Mouse (Mus musculus) forebrain, embryonic 16.5 days (tissue): ENCODE results near the gene Zc2hc1c. TPM values are rescaled to one million over a fixed set of nuclear protein-coding genes. Genes with fewer than 3 reads are reported as not detected.

Experiments used
- ATAC-seq: fragments of 200-750 bp; cut with Nextera tagmentation; 2 replicates; pipeline ENCODE4 v1.8.0; 2017; ENCODE audit warnings: mild to moderate bottlenecking, moderate library complexity
- H3K27ac ChIP-seq: fragments of 300-500 bp; sonication (generic); 2 replicates; pipeline ENCODE4 v1.5.1; 2014; ENCODE audit warnings: low read length, control low read depth
- H3K27me3 ChIP-seq: fragments of 300-500 bp; sonication (generic); replicated peaks from 2 replicates; pipeline ENCODE4 v1.6.1; 2014; ENCODE audit warnings: low read length; ENCODE audit not compliant: control insufficient read depth, insufficient read depth
- H3K36me3 ChIP-seq: fragments of 300-500 bp; sonication (generic); 2 replicates; pipeline ENCODE4 v1.6.1; 2014; ENCODE audit not compliant: control insufficient read depth, insufficient read depth
- H3K4me1 ChIP-seq: fragments of 300-500 bp; sonication (generic); replicated peaks from 2 replicates; pipeline ENCODE4 v1.6.1; 2014; ENCODE audit warnings: low read length; ENCODE audit not compliant: control insufficient read depth, insufficient read depth
- H3K4me2 ChIP-seq: fragments of 300-500 bp; sonication (generic); 2 replicates; pipeline ENCODE4 v1.6.1; 2014; ENCODE audit warnings: mild to moderate bottlenecking, low read length, control low read depth
- H3K4me3 ChIP-seq: fragments of 300-500 bp; sonication (generic); replicated peaks from 2 replicates; pipeline ENCODE4 v1.5.1; 2014; ENCODE audit warnings: mild to moderate bottlenecking, low read length, control low read depth
- H3K9ac ChIP-seq: fragments of 300-500 bp; sonication (generic); replicated peaks from 2 replicates; pipeline ENCODE4 v1.6.1; 2014; ENCODE audit warnings: low read depth, low read length, control low read depth
- H3K9me3 ChIP-seq: fragments of 300-500 bp; sonication (generic); 2 replicates; pipeline ENCODE4 v1.6.1; 2016; ENCODE audit warnings: low read length; ENCODE audit not compliant: control insufficient read depth
- WGBS: fragments of 180-500 bp; shearing (Covaris S2); extraction: QIAGEN DNeasy Blood & Tissue Kit; methylation state at CpG from one replicate; pipeline ENCODE4 v1.1.7; 2014; 5-methylcytosine and 5-hydroxymethylcytosine counted together
- polyA plus RNA-seq: library from polyadenylated mRNA; unstranded; fragments of >200 nt; fragmentation: Nextera tagmentation; extraction: Ambion mirVana; gene quantifications from 2 replicates; pipeline ENCODE4 v1.2.1, GENCODE M21; 2015

Gene Zc2hc1c
- polyA plus RNA-seq, 1 experiment from 2014 or later = 0.98 TPM

DNA sequence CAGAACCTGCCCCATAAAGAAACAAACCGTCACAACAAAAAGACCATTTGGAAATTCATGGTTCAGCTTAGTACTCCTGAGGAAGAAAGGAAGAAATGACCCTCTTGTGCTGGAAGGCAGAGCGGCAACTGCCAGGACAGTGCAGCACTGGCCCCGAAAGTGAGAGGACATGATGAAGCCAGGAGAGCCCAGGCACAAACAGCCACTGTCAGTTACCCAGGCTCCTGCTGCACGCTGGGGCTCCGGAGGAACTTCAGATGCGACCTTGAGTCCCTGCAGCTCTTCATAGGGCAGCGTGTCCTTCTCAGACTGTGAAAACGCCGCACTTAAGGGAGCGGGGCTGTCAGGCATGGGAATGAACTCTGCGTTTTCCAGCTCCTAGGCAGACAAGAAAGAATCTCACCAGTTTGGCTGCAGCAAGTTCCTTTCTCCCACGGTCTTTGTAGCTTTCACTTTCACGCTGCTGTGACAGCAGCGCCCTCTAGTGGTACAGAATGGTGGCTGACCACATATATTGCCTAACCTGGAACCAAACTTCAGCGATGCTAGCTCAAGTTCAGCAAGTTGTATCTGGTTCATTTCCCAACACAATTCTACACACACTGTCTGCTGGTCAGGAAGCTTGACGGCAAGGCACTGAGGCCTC, 17.0 kb downstream of the Zc2hc1c start:
- Histone ChIP-seq H3K36me3 (peaks cover 39% of the 10 kb centered on the region), H3K9ac (no peak overlapping the region), H3K27ac (no peak overlapping the region), H3K9me3 (no peaks in the 10 kb centered on the region), H3K4me3 (no peak overlapping the region), H3K4me1 (no peaks in the 10 kb centered on the region), H3K27me3 (no peaks in the 10 kb centered on the region), H3K4me2 (no peak overlapping the region)
- 46% methylated on average over 16 of the region's 16 CpGs for WGBS
- ATAC-seq = peak; percentile 72; the same call in 1 of the 2 replicates

DNA sequence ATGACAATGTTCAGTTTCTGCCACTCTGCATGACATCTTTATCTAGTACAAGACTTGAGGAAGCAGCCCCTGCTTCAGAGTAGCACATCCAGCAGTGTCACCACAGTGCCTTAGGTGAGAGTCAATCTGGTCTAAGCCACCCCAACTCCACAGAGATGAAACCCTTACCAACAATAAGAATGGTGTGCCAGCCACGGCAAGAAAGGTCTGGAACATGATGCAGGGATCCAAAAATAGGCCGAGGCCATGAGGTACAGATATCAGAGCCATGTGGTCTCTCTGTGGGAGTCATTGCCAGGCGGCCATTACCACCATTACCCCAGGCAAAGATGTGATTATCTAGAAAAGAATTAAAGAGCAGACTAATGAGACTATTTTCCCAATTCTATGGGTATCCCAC, 20.3 kb downstream of the Zc2hc1c start:
- H3K27me3 ChIP-seq = no peaks in the 10 kb centered on the region
- WGBS = 57% methylated on average over 3 of the region's 3 CpGs
- ATAC-seq = no peak

DNA sequence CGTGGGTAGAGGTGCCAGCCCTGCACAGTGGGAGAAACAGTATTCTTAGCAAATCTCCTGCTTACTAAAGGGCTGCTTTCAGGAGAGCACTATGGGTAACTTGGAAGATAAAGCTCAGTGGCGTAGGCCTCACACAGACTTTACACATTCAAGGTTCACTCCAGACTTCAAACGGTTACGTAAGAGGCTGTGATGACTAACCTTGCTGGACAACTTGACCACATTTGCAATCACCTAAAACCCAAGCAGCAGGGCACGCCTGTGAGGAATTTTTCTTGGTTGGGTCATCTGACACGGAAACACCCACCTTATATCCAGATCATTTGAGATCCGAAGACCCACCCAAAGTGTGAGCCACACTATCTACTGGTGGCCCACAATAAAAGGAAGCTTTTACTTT, 41.8 kb downstream of the Zc2hc1c start:
- no peaks in the 10 kb centered on the region for H3K9me3 ChIP-seq
- no peaks in the 10 kb centered on the region for H3K27me3 ChIP-seq
- ATAC-seq = no peak
- no peak overlapping the region for H3K4me2 ChIP-seq
- no peaks in the 10 kb centered on the region for H3K4me1 ChIP-seq
- H3K27ac ChIP-seq = no peak overlapping the region
- WGBS = 89% methylated on average over 7 of the region's 7 CpGs
- H3K9ac ChIP-seq = no peak overlapping the region
- no peak overlapping the region for H3K4me3 ChIP-seq
- H3K36me3 ChIP-seq = peaks cover 24% of the 10 kb centered on the region

More for the DNA sequence above, 20.3 kb downstream of the Zc2hc1c start:
- Histone ChIP-seq H3K4me2 (no peak overlapping the region), H3K4me1 (no peaks in the 10 kb centered on the region), H3K9ac (no peak overlapping the region), H3K36me3 (peaks cover 35% of the 10 kb centered on the region), H3K4me3 (no peak overlapping the region), H3K9me3 (no peaks in the 10 kb centered on the region), H3K27ac (no peak overlapping the region)

DNA sequence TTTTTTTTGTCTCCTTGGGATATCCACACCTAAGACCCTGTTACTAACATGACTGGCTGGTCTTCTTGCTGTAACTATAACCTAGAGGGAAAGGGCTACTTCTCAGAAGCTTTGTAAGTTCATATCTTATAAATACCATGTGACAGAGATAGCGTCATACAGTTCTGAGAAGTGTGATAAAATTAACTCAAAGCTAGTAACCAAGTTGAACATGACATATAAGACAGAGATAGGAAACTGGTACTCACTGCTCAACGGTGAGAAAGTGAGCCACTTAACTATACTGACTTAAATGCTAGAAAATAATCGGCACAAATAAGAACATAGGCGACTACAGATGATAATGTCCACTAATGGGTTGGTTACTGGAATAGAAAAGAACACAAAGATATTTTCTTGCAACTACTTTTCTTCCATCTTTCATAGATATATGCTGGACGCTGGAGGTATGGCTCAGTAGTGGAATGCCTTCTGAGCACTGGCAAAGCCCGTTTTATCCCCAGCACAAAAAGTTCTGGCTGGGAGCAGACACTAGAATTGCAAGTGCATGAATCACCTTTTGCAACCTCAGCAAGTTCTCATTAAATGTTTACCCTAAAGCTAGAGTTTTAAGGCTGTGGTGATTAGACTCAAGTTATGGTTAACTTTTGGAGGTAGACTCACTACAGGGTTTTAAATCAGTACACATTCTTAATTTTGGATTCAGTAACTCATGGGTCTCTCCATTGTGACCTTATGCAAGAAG, 49.3 kb downstream of the Zc2hc1c start:
- Histone ChIP-seq H3K4me2 (peak overlapping the region; percentile 54; the same call in 1 of the 2 replicates), H3K27me3 (no peaks in the 10 kb centered on the region), H3K36me3 (peaks cover 9% of the 10 kb centered on the region), H3K9ac (no peak overlapping the region), H3K27ac (no peak overlapping the region), H3K4me3 (no peak overlapping the region), H3K4me1 (peaks cover 12% of the 10 kb centered on the region), H3K9me3 (no peaks in the 10 kb centered on the region)
- no peak for ATAC-seq
- WGBS = 82% methylated on average over 6 of the region's 6 CpGs

DNA sequence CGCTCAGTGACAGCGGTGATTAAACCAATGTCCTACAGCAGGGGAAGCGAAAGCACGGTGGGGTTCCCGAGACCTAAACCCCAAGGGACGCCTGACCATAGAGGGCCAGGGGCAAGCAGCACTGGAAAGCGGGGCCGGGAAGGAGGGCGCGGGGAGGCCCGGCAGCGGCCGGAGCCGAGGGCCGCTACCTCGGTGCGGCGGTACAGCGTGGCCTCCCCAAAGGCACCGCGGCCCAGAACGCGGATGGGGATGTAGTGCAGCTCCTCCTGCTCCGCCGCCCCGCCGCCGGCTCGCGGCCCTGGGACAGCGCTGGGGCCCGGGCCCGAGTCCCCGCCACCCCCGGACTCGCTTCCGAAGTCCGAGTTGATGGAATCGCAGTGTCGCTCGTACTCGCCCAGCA, 50.4 kb downstream of the Zc2hc1c start:
- WGBS = under 1% methylated on average over 39 of the region's 42 CpGs
- peak; percentile 63 for ATAC-seq
- Histone ChIP-seq H3K4me1 (peaks cover 12% of the 10 kb centered on the region), H3K9ac (peak overlapping the region; percentile 92), H3K27ac (peak overlapping the region; percentile 85), H3K4me3 (peak overlapping the region; percentile 97), H3K36me3 (peaks cover 7% of the 10 kb centered on the region), H3K9me3 (no peaks in the 10 kb centered on the region), H3K4me2 (peak overlapping the region; percentile 54), H3K27me3 (no peaks in the 10 kb centered on the region)

DNA sequence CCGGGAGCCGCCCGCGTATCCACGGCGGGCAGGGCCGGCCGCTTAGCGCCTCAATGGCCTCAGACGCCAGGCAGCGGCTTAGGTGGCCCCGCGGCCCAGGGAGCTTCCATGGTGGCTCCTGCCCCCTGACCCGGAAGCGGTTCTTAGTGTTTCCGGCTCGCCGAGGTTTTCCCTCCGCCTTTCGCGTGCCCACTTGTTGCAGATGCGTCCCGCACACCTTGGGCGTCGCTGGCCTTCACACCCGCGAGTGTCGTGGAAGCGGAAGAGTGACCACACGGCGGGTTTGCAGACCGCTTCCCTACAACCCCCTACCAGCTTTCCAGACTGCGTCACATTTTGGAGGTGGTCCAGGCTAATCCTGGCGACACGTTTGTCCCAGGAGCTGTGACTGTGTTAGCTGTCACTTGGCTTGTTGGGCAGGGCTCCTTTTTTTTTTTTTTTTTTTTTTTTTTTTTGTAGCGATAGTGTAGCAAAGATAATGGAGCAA, 50.9 kb downstream of the Zc2hc1c start, which contains the start of gene Nek9:
Gene Nek9 (minus strand): TSS at position 120 of the 487 bp plus-strand sequence.
- H3K4me2 ChIP-seq = peak within 1 kb of the TSS; percentile 54
- no peaks in the 10 kb centered on the region for H3K27me3 ChIP-seq
- peak within 1 kb of the TSS; percentile 85 for H3K27ac ChIP-seq
- peak; percentile 84 for ATAC-seq
- H3K9ac ChIP-seq = peak within 1 kb of the TSS; percentile 92
- H3K4me1 ChIP-seq = peaks cover 12% of the 10 kb centered on the region
- H3K4me3 ChIP-seq = peak within 1 kb of the TSS; percentile 97
- peaks cover 2% of the 10 kb centered on the region; the same call in 1 of the 2 replicates for H3K36me3 ChIP-seq
- H3K9me3 ChIP-seq = no peaks in the 10 kb centered on the region
- WGBS = under 1% methylated on average over 35 of the region's 36 CpGs

DNA sequence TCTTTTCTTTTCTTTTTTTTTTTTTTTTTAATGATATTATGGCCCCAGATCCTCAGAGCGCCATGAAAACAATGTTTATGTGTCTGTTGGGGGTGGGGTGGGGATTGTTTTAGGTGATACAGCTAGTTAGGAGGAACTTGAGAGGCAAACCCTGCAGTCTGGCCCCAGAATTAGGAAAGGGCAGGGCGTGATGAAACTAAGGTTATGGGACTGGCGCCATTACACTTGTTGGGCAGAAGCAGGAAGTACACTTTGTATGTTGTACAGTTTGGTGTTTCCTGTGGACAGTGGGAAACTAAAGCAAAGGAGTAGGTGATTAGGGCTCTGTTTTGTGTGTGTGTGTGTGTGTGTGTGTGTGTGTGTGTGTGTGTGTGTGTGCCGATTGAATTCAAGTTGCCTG, 51.6 kb downstream of the Zc2hc1c start:
- no peak for ATAC-seq
- peaks cover 12% of the 10 kb centered on the region for H3K4me1 ChIP-seq
- no peak overlapping the region for H3K9ac ChIP-seq
- H3K36me3 ChIP-seq = peaks cover 2% of the 10 kb centered on the region; the same call in 1 of the 2 replicates
- no peaks in the 10 kb centered on the region for H3K27me3 ChIP-seq
- 47% methylated on average over 4 of the region's 4 CpGs for WGBS
- H3K4me3 ChIP-seq = no peak overlapping the region
- no peak overlapping the region for H3K27ac ChIP-seq
- H3K9me3 ChIP-seq = no peaks in the 10 kb centered on the region
- peak overlapping the region; percentile 54 for H3K4me2 ChIP-seq

DNA sequence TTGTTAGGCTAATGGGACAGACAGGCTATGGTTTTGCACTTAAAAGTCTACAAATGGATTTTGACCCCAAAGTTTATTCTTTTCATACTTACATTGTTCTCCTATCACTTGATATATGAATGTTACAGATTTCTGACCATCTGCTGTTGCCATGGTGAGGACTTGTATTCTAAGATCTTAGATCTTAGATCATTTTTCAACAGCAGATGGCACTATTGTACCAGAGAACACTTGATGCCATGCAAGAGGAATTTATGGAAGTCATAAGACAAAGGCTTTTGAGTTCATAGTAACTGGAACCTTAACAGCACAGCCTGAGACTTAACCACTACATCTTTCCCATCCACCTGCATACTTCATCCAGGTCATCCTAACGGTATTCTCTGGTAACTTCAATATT, 52.7 kb downstream of the Zc2hc1c start:
- no peaks in the 10 kb centered on the region for H3K9me3 ChIP-seq
- H3K4me1 ChIP-seq = peaks cover 12% of the 10 kb centered on the region
- H3K9ac ChIP-seq = no peak overlapping the region
- peak; percentile 31; the same call in 1 of the 2 replicates for ATAC-seq
- peaks cover 2% of the 10 kb centered on the region; the same call in 1 of the 2 replicates for H3K36me3 ChIP-seq
- H3K4me3 ChIP-seq = no peak overlapping the region
- no peaks in the 10 kb centered on the region for H3K27me3 ChIP-seq
- no peak overlapping the region for H3K4me2 ChIP-seq
- WGBS = 62% methylated on average over 1 of the region's 1 CpGs
- no peak overlapping the region; the same call in 1 of the 2 replicates for H3K27ac ChIP-seq

DNA sequence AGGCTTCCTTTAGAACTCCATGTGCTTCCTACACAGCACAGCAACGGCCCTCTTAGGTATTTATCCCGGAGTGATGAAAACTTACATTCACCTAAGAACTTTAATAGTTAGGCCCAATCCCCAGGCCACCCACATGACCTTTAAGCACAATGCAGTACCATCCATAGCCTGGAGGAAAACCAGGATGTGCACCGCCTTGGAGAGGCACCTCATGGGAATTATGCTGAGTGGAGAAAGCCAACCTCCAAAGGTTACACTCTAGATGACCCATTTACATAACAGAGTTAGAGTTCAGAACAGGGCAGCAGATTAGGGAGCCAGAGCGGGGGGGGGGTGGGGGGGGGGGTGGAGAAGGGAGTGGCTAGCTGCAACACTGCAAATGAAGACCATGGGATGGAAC, 53.9 kb downstream of the Zc2hc1c start:
- Histone ChIP-seq H3K27me3 (no peaks in the 10 kb centered on the region), H3K9ac (no peak overlapping the region)
- 94% methylated on average over 3 of the region's 4 CpGs for WGBS

More for the DNA sequence above, 53.9 kb downstream of the Zc2hc1c start:
- H3K9me3 ChIP-seq = no peaks in the 10 kb centered on the region
- H3K4me2 ChIP-seq = no peak overlapping the region
- ATAC-seq = no peak
- H3K27ac ChIP-seq = no peak overlapping the region
- no peak overlapping the region for H3K4me3 ChIP-seq
- peaks cover 12% of the 10 kb centered on the region for H3K4me1 ChIP-seq
- H3K36me3 ChIP-seq = peaks cover 2% of the 10 kb centered on the region; the same call in 1 of the 2 replicates
